ENCODE assay signal across 11 mouse cellular contexts in the genomic region with DNA sequence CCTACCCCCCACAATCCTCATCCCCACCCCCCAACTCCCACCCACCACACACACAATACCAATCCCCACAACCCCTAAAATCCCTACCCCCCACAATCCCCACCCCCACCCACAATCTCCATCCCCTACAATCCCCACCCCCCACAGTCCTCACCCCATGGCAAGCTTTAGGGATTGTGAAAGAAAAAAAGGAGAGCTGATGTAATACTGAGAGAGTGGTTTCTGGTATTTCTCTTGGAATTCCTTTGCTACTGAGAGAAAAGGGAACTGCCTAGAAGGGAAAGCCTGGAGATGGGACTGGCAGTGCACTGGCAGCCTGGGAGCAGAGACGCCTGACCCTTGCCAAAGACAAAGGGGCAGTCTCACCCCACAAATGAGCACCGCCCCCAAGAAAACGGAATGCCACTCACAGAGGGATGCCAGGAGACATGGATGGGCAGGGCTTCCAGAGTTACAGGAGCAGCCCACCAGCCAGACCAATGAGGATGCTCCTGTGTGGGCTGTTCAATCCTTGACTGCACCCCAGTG. TPM values are rescaled to one million over a fixed set of nuclear protein-coding genes. Genes with fewer than 3 reads are reported as not detected.
DNase-seq lines count a peak whose midpoint lies in the region; ATAC-seq and TF ChIP-seq lines count a peak whose summit lies in the region.
"Had no signal": no experiment of that assay in that cellular context is flagged by ENCODE, and none has a peak within 500 bp of the region (broad histone marks: within the 10 kb centered on the region; RNA-seq: fewer than 3 reads in every experiment).

No protein-coding gene starts in this region.

- no peak for TF ChIP-seq EP300 in liver, postnatal 0 days (IDR thresholded peaks at IDR 0.05; ENCODE audit: low read depth)

- peak; percentile 53 for DNase-seq in 3T3-L1 (ENCODE audit: low read depth, low spot score)
- no peak for DNase-seq in embryonic facial prominence, embryonic 14.5 days (ENCODE audit: low spot score)
- no peak for DNase-seq in gastrocnemius, adult 2 months
- DNase-seq in liver, postnatal 0 days = no peak
- no peak for DNase-seq in gastrocnemius, adult 8-10 months (ENCODE audit: low spot score in 2 of 2)
- DNase-seq: cerebellum, adult 11 months; kidney, adult 8-10 months had no signal

- no peaks in the 10 kb centered on the region for H3K27me3 ChIP-seq in E14TG2a.4 (ENCODE audit: insufficient read depth, low read length)
- H3K27me3 ChIP-seq in embryonic facial prominence, embryonic 14.5 days (replicated peaks; ENCODE audit: control insufficient read depth, insufficient read depth, low read length) = no peaks in the 10 kb centered on the region
- no peaks in the 10 kb centered on the region for H3K27me3 ChIP-seq in hindbrain, embryonic 16.5 days (replicated peaks; ENCODE audit: control insufficient read depth, insufficient read depth, low read length)
- no peaks in the 10 kb centered on the region for H3K27me3 ChIP-seq in liver, postnatal 0 days (ENCODE audit: insufficient read depth, low read length)
- H3K27me3 ChIP-seq: lung, embryonic 15.5 days had no signal

- no peak overlapping the region for H3K27ac ChIP-seq in embryonic facial prominence, embryonic 14.5 days (replicated peaks; ENCODE audit: low read depth, low read length)
- H3K27ac ChIP-seq in hindbrain, embryonic 16.5 days (ENCODE audit: low read depth, low read length) = no peak overlapping the region
- H3K27ac ChIP-seq in gastrocnemius, adult 2 months = no peak overlapping the region
- no peak overlapping the region for H3K27ac ChIP-seq in liver, postnatal 0 days (ENCODE audit: low read depth)
- H3K27ac ChIP-seq: lung, embryonic 15.5 days had no signal

- TF ChIP-seq CTCF in E14TG2a.4 (conservative IDR thresholded peaks at IDR 0.05; ENCODE audit: low read length) = no peak
- no peak for TF ChIP-seq CTCF in gastrocnemius, adult 2 months (IDR thresholded peaks at IDR 0.05)
- no peak for TF ChIP-seq CTCF in liver, postnatal 0 days (IDR thresholded peaks at IDR 0.05; ENCODE audit: low read depth)

- ATAC-seq in embryonic facial prominence, embryonic 14.5 days (ENCODE audit: low read depth) = peak; percentile 37; the same call in 1 of the 2 replicates
- peak; percentile 71 for ATAC-seq in hindbrain, embryonic 16.5 days
- no peak for ATAC-seq in liver, postnatal 0 days

- intact Hi-C loops in gastrocnemius, adult 2 months (cut with DNase I) = no loop called here

- no peak overlapping the region for H3K9ac ChIP-seq in embryonic facial prominence, embryonic 14.5 days (ENCODE audit: low read depth, low read length)
- H3K9ac ChIP-seq in hindbrain, embryonic 16.5 days (ENCODE audit: low read depth, low read length) = no peak overlapping the region
- H3K9ac ChIP-seq in liver, postnatal 0 days (replicated peaks) = no peak overlapping the region
- H3K9ac ChIP-seq: lung, embryonic 15.5 days had no signal

- no peak overlapping the region for H3K4me2 ChIP-seq in embryonic facial prominence, embryonic 14.5 days (ENCODE audit: low read depth, low read length)
- H3K4me2 ChIP-seq in hindbrain, embryonic 16.5 days (ENCODE audit: low read length) = no peak overlapping the region
- no peak overlapping the region for H3K4me2 ChIP-seq in liver, postnatal 0 days (ENCODE audit: low read depth, low read length)

- peaks cover 20% of the 10 kb centered on the region for H3K36me3 ChIP-seq in E14TG2a.4 (ENCODE audit: insufficient read depth, low read length)
- no peaks in the 10 kb centered on the region for H3K36me3 ChIP-seq in embryonic facial prominence, embryonic 14.5 days (ENCODE audit: control insufficient read depth, insufficient read depth, low read length)
- no peaks in the 10 kb centered on the region for H3K36me3 ChIP-seq in hindbrain, embryonic 16.5 days (ENCODE audit: control insufficient read depth, insufficient read depth, low read length)
- H3K36me3 ChIP-seq in liver, postnatal 0 days (replicated peaks; ENCODE audit: insufficient read depth, low read length) = no peaks in the 10 kb centered on the region
- H3K36me3 ChIP-seq: lung, embryonic 15.5 days had no signal

- WGBS in embryonic facial prominence, embryonic 14.5 days = 19% methylated on average over 3 of the region's 3 CpGs
- 30% methylated on average over 3 of the region's 3 CpGs for WGBS in hindbrain, embryonic 16.5 days
- WGBS in liver, postnatal 0 days (ENCODE audit: insufficient replicate concordance) = 69% methylated on average over 3 of the region's 3 CpGs

- peaks cover 61% of the 10 kb centered on the region for H3K4me1 ChIP-seq in E14TG2a.4 (replicated peaks; ENCODE audit: low read depth, low read length)
- no peaks in the 10 kb centered on the region; the same call in 1 of the 2 replicates for H3K4me1 ChIP-seq in embryonic facial prominence, embryonic 14.5 days (ENCODE audit: control insufficient read depth, insufficient read depth, low read length)
- H3K4me1 ChIP-seq in hindbrain, embryonic 16.5 days (ENCODE audit: control insufficient read depth, insufficient read depth, low read depth, low read length) = no peaks in the 10 kb centered on the region
- H3K4me1 ChIP-seq in liver, postnatal 0 days (ENCODE audit: insufficient read depth) = no peaks in the 10 kb centered on the region; the same call in 1 of the 2 replicates

- no peaks in the 10 kb centered on the region for H3K9me3 ChIP-seq in E14TG2a.4 (ENCODE audit: low read length)
- H3K9me3 ChIP-seq in embryonic facial prominence, embryonic 14.5 days (ENCODE audit: control insufficient read depth, low read length) = no peaks in the 10 kb centered on the region
- H3K9me3 ChIP-seq in hindbrain, embryonic 16.5 days (ENCODE audit: control insufficient read depth, low read length) = no peaks in the 10 kb centered on the region
- no peaks in the 10 kb centered on the region for H3K9me3 ChIP-seq in liver, postnatal 0 days (ENCODE audit: low read length)
- H3K9me3 ChIP-seq: lung, embryonic 15.5 days had no signal

- peak overlapping the region; percentile 48; the same call in 1 of the 2 replicates for H3K4me3 ChIP-seq in E14TG2a.4 (replicated peaks; ENCODE audit: low read length)
- H3K4me3 ChIP-seq in embryonic facial prominence, embryonic 14.5 days (ENCODE audit: low read depth, low read length) = no peak overlapping the region
- H3K4me3 ChIP-seq in hindbrain, embryonic 16.5 days (ENCODE audit: low read length) = no peak overlapping the region
- H3K4me3 ChIP-seq in gastrocnemius, adult 2 months = no peak overlapping the region
- no peak overlapping the region for H3K4me3 ChIP-seq in liver, postnatal 0 days (ENCODE audit: low read depth, low read length)
- H3K4me3 ChIP-seq: lung, embryonic 15.5 days had no signal

RNA-seq across cellular contexts. Expression of a gene that starts 54.3 kb away (rescaled TPM):
- 0.63 and 1.3 TPM in 2 replicates for polyA plus RNA-seq in embryonic facial prominence, embryonic 14.5 days (2014; fragmentation: Nextera tagmentation; extraction: Ambion mirVana)
- 0.64 and 0.95 TPM in 2 replicates for polyA plus RNA-seq in hindbrain, embryonic 16.5 days (2015; fragmentation: Nextera tagmentation; extraction: Ambion mirVana)
- total RNA-seq in gastrocnemius, adult 2 months (2021) = not detected
- 0.02 and 0.05 TPM in 2 replicates for polyA plus RNA-seq in liver, postnatal 0 days (2015; fragmentation: Nextera tagmentation; extraction: Ambion mirVana)
- not detected for total RNA-seq in gastrocnemius, adult 8-10 months (2022)
- total RNA-seq: neutrophil, adult 5-6 weeks had no signal
